In genomic region chr1:184615991-184616390, GRCm38 (mm10) we compare ENCODE assay signal across 27 mouse cellular contexts.
"Had no signal": no experiment of that assay in that cellular context is flagged by ENCODE, and none has a peak within 500 bp of the region (broad histone marks: within the 10 kb centered on the region; RNA-seq: fewer than 3 reads in every experiment).

No protein-coding gene starts in this region.

- H3K9ac ChIP-seq: heart, embryonic 13.5 days; heart, embryonic 15.5 days; hindbrain, embryonic 13.5 days; hindbrain, embryonic 15.5 days; kidney, embryonic 15.5 days; limb, embryonic 12.5 days; liver, embryonic 13.5 days; liver, embryonic 15.5 days had no signal

- H3K27ac ChIP-seq: gastrocnemius, adult 2 months; heart, adult 2 months; heart, embryonic 13.5 days; heart, embryonic 15.5 days; hindbrain, embryonic 13.5 days; hindbrain, embryonic 15.5 days; hindbrain, postnatal 0 days; kidney, embryonic 15.5 days; kidney, postnatal 0 days; left cerebral cortex, adult 2 months; limb, embryonic 10.5 days; limb, embryonic 12.5 days; liver, embryonic 13.5 days; liver, embryonic 15.5 days had no signal

- DNase-seq: gastrocnemius, adult 2 months; gastrocnemius, postnatal 10 days; gastrocnemius, postnatal 25 days; heart, adult 2 months; heart, postnatal 14 days; heart, postnatal 36 days; kidney, adult 11 months; kidney, adult 2 months; kidney, adult 9 months; kidney, postnatal 14 days; kidney, postnatal 36 days; liver; liver, embryonic 13.5 days had no signal

- ATAC-seq: hindbrain, postnatal 0 days; intestine, embryonic 16.5 days had no signal

- H3K4me3 ChIP-seq: gastrocnemius, adult 2 months; heart, adult 2 months; heart, embryonic 13.5 days; heart, embryonic 15.5 days; hindbrain, embryonic 13.5 days; hindbrain, embryonic 15.5 days; kidney, embryonic 15.5 days; left cerebral cortex, adult 2 months; limb, embryonic 10.5 days; limb, embryonic 12.5 days; liver, embryonic 13.5 days; liver, embryonic 15.5 days had no signal

- H3K4me2 ChIP-seq: heart, embryonic 11.5 days; heart, embryonic 13.5 days; heart, embryonic 15.5 days; hindbrain, embryonic 13.5 days; hindbrain, embryonic 15.5 days; kidney, embryonic 15.5 days; limb, embryonic 12.5 days; liver, embryonic 11.5 days; liver, embryonic 13.5 days; liver, embryonic 15.5 days had no signal

- H3K36me3 ChIP-seq: heart, embryonic 13.5 days; heart, embryonic 15.5 days; hindbrain, embryonic 13.5 days; hindbrain, embryonic 15.5 days; kidney, embryonic 15.5 days; limb, embryonic 10.5 days; limb, embryonic 12.5 days; liver, embryonic 13.5 days; liver, embryonic 15.5 days had no signal

- H3K4me1 ChIP-seq: heart, embryonic 13.5 days; heart, embryonic 15.5 days; hindbrain, embryonic 13.5 days; hindbrain, embryonic 15.5 days; kidney, embryonic 15.5 days; limb, embryonic 10.5 days; limb, embryonic 12.5 days; liver, embryonic 13.5 days; liver, embryonic 15.5 days had no signal

- H3K9me3 ChIP-seq: heart, embryonic 13.5 days; heart, embryonic 15.5 days; hindbrain, embryonic 13.5 days; hindbrain, embryonic 15.5 days; kidney, embryonic 15.5 days; limb, embryonic 10.5 days; limb, embryonic 12.5 days; liver, embryonic 13.5 days; liver, embryonic 15.5 days had no signal

- H3K27me3 ChIP-seq: heart, embryonic 15.5 days; hindbrain, embryonic 13.5 days; hindbrain, embryonic 15.5 days; kidney, embryonic 15.5 days; liver, embryonic 13.5 days had no signal
